Mouse (Mus musculus) stomach, embryonic 14.5 days (tissue): ENCODE data around the gene 9530068E07Rik. TPM values are rescaled to one million over a fixed set of nuclear protein-coding genes. Genes with fewer than 3 reads are reported as not detected.
"Not testable (repeated sequence)": the region's sequence is repeated elsewhere in the genome, so short reads cannot be mapped to it uniquely, and the experiment has no call there.

Experiments
- ATAC-seq: fragments of 200-750 bp; cut with Nextera tagmentation; 2 replicates; pipeline ENCODE4 v1.8.0; 2017; ENCODE audit warnings: low read depth, moderate TSS enrichment; ENCODE audit not compliant: insufficient number of reproducible peaks, insufficient read depth, low FRiP score
- H3K27ac ChIP-seq: fragments of 300-500 bp; sonication (generic); 2 replicates; pipeline ENCODE4 v1.5.1; 2014; ENCODE audit warnings: mild to moderate bottlenecking, low read length, moderate library complexity, mixed read lengths
- H3K27me3 ChIP-seq: fragments of 300-500 bp; sonication (generic); 2 replicates; pipeline ENCODE4 v1.6.1; 2014; ENCODE audit warnings: low read length, control low read depth, mixed read lengths; ENCODE audit not compliant: control insufficient read depth, insufficient read depth
- H3K36me3 ChIP-seq: fragments of 300-500 bp; sonication (generic); 2 replicates; pipeline ENCODE4 v1.6.1; 2014; ENCODE audit warnings: mild to moderate bottlenecking, control low read depth, low read length, moderate library complexity, mixed read lengths; ENCODE audit not compliant: control insufficient read depth, insufficient read depth
- H3K4me1 ChIP-seq: fragments of 300-500 bp; sonication (generic); 2 replicates; pipeline ENCODE4 v1.6.1; 2014; ENCODE audit warnings: low read length, control low read depth, mixed read lengths; ENCODE audit not compliant: control insufficient read depth, insufficient read depth
- H3K4me2 ChIP-seq: fragments of 300-500 bp; sonication (generic); replicated peaks from 2 replicates; pipeline ENCODE4 v1.6.1; 2014; ENCODE audit warnings: low read depth, low read length, control low read depth
- H3K4me3 ChIP-seq: fragments of 300-500 bp; sonication (generic); 2 replicates; pipeline ENCODE4 v1.5.1; 2014; ENCODE audit warnings: low read depth, low read length, control low read depth
- H3K9ac ChIP-seq: fragments of 300-500 bp; sonication (generic); replicated peaks from 2 replicates; pipeline ENCODE4 v1.6.1; 2014; ENCODE audit warnings: low read depth, mild to moderate bottlenecking, control low read depth, low read length, moderate library complexity, mixed read lengths
- H3K9me3 ChIP-seq: fragments of 300-500 bp; sonication (generic); 2 replicates; pipeline ENCODE4 v1.6.1; 2016; ENCODE audit warnings: low read depth, low read length, control low read depth; ENCODE audit not compliant: control insufficient read depth
- WGBS: fragments of 180-500 bp; shearing (Covaris S2); extraction: QIAGEN DNeasy Blood & Tissue Kit; methylation state at CpG from one replicate; pipeline ENCODE4 v1.1.7; 2014; 5-methylcytosine and 5-hydroxymethylcytosine counted together
- polyA plus RNA-seq: library from polyadenylated mRNA; unstranded; fragments of >200 nt; fragmentation: Nextera tagmentation; extraction: Ambion mirVana; gene quantifications from 2 replicates; pipeline ENCODE4 v1.2.1, GENCODE M21; 2014

The 9530068E07Rik gene
- polyA plus RNA-seq, 1 experiment from 2014 or later = 212 TPM

GRCm38 (mm10) chr11:52357091-52357490, 39.1 kb upstream of the 9530068E07Rik start:
- ATAC-seq, H3K27ac ChIP-seq, H3K4me2 ChIP-seq, H3K9ac ChIP-seq, H3K4me3 ChIP-seq, H3K36me3 ChIP-seq, H3K27me3 ChIP-seq, H3K9me3 ChIP-seq: not testable (repeated sequence)
- WGBS = 95% methylated on average over 5 of the region's 5 CpGs
- H3K4me1 ChIP-seq = peaks cover 11% of the 10 kb centered on the region

GRCm38 (mm10) chr11:52358520-52358919, 37.7 kb upstream of the 9530068E07Rik start:
- Histone ChIP-seq H3K4me2 (peak overlapping the region; percentile 2; the same call in 1 of the 2 replicates), H3K27me3 (no peaks in the 10 kb centered on the region), H3K4me3 (no peak overlapping the region), H3K27ac (no peak overlapping the region), H3K36me3 (no peaks in the 10 kb centered on the region), H3K9ac (no peak overlapping the region), H3K9me3 (no peaks in the 10 kb centered on the region), H3K4me1 (peaks cover 24% of the 10 kb centered on the region)
- ATAC-seq = no peak
- WGBS = 39% methylated on average over 4 of the region's 4 CpGs

- 13% methylated on average over 22 of the region's 22 CpGs for WGBS
- peak overlapping the region; percentile 86 for H3K4me2 ChIP-seq
- H3K27ac ChIP-seq = peak overlapping the region; percentile 85
- peak overlapping the region; percentile 93 for H3K4me3 ChIP-seq
- ATAC-seq = peak; percentile 60
- peak overlapping the region; percentile 95 for H3K9ac ChIP-seq
- no peaks in the 10 kb centered on the region for H3K27me3 ChIP-seq
- H3K4me1 ChIP-seq = peaks cover 37% of the 10 kb centered on the region
- H3K36me3 ChIP-seq = no peaks in the 10 kb centered on the region
- H3K9me3 ChIP-seq = no peaks in the 10 kb centered on the region
These were observed 36.4 kb upstream of the 9530068E07Rik start for GRCm38 (mm10) chr11:52359686-52360470.

GRCm38 (mm10) chr11:52360471-52361277, 35.6 kb upstream of the 9530068E07Rik start, which contains the start of gene Vdac1:
Gene Vdac1 (plus strand): TSS chr11:52360860.
- no peaks in the 10 kb centered on the region for H3K9me3 ChIP-seq
- WGBS = under 1% methylated on average over 79 of the region's 84 CpGs
- H3K4me3 ChIP-seq = peak within 1 kb of the TSS; percentile 93
- H3K4me2 ChIP-seq = peak within 1 kb of the TSS; percentile 86
- H3K27ac ChIP-seq = peak within 1 kb of the TSS; percentile 85
- H3K27me3 ChIP-seq = no peaks in the 10 kb centered on the region
- peaks cover 44% of the 10 kb centered on the region for H3K4me1 ChIP-seq
- peak within 1 kb of the TSS; percentile 95 for H3K9ac ChIP-seq
- H3K36me3 ChIP-seq = no peaks in the 10 kb centered on the region
- peak; percentile 89 for ATAC-seq

GRCm38 (mm10) chr11:52361287-52361921, 34.8 kb upstream of the 9530068E07Rik start:
- peaks cover 48% of the 10 kb centered on the region for H3K4me1 ChIP-seq
- WGBS = under 1% methylated on average over 46 of the region's 47 CpGs
- ATAC-seq = peak; percentile 30
- H3K9ac ChIP-seq = peak overlapping the region; percentile 95
- no peaks in the 10 kb centered on the region for H3K9me3 ChIP-seq
- H3K36me3 ChIP-seq = no peaks in the 10 kb centered on the region
- H3K27ac ChIP-seq = peak overlapping the region; percentile 85
- H3K27me3 ChIP-seq = no peaks in the 10 kb centered on the region
- peak overlapping the region; percentile 86 for H3K4me2 ChIP-seq
- H3K4me3 ChIP-seq = peak overlapping the region; percentile 93

GRCm38 (mm10) chr11:52364376-52364775, 31.9 kb upstream of the 9530068E07Rik start:
- 78% methylated on average over 2 of the region's 2 CpGs for WGBS
- no peak overlapping the region for H3K27ac ChIP-seq
- no peak overlapping the region for H3K4me3 ChIP-seq
- ATAC-seq = no peak
- H3K36me3 ChIP-seq = no peaks in the 10 kb centered on the region
- no peak overlapping the region for H3K4me2 ChIP-seq
- no peaks in the 10 kb centered on the region for H3K27me3 ChIP-seq
- no peaks in the 10 kb centered on the region for H3K9me3 ChIP-seq
- H3K9ac ChIP-seq = no peak overlapping the region
- H3K4me1 ChIP-seq = peaks cover 63% of the 10 kb centered on the region

GRCm38 (mm10) chr11:52365143-52365542, 31.1 kb upstream of the 9530068E07Rik start:
- Histone ChIP-seq H3K36me3 (no peaks in the 10 kb centered on the region), H3K4me1 (peaks cover 60% of the 10 kb centered on the region)

GRCm38 (mm10) chr11:52366358-52366757, 29.9 kb upstream of the 9530068E07Rik start:
- no peak overlapping the region for H3K27ac ChIP-seq
- 78% methylated on average over 5 of the region's 5 CpGs for WGBS
- ATAC-seq = no peak

More at GRCm38 (mm10) chr11:52365143-52365542, 31.1 kb upstream of the 9530068E07Rik start:
- Histone ChIP-seq H3K27ac (peak overlapping the region; percentile 82; the same call in 1 of the 2 replicates), H3K4me3 (no peak overlapping the region), H3K4me2 (peak overlapping the region; percentile 25; the same call in 1 of the 2 replicates), H3K27me3 (no peaks in the 10 kb centered on the region), H3K9ac (no peak overlapping the region), H3K9me3 (no peaks in the 10 kb centered on the region)
- 43% methylated on average over 1 of the region's 1 CpGs for WGBS
- ATAC-seq = no peak; the same call in 1 of the 2 replicates

More at GRCm38 (mm10) chr11:52366358-52366757, 29.9 kb upstream of the 9530068E07Rik start:
- Histone ChIP-seq H3K36me3 (no peaks in the 10 kb centered on the region; the same call in 1 of the 2 replicates), H3K4me2 (no peak overlapping the region), H3K4me1 (peaks cover 70% of the 10 kb centered on the region), H3K9ac (no peak overlapping the region), H3K9me3 (no peaks in the 10 kb centered on the region), H3K4me3 (no peak overlapping the region), H3K27me3 (no peaks in the 10 kb centered on the region)
